Mouse (Mus musculus): ENCODE data around the gene Iqschfp.

Iqschfp gene

DNA sequence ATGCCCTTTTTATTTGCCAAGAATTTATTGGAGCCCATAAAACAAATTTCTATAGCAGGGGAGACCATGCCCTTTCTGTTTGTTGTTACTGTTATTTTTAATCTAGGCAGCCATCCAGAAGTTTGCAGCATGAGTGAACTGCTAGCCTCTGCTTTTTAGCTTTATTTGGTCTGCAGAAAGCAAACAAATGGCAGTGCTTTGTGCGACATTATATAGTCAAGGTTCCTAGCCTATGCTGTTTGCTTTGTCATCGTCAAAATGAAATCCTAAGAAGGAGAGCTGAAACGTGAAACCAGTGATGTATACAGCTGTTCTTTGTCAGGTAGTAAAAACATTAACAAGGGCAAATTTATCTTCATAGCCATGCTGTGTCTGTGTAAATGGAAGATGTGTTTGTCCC, 459.4 kb downstream of the Iqschfp start:
- DNase-seq (ENCODE audit: low spot score), result no peak

- DNase-seq (ENCODE audit: low spot score), result no peak
These were observed 460.9 kb downstream of the Iqschfp start for GRCm38 (mm10) chr3:68352961-68353360.

GRCm38 (mm10) chr3:68353492-68353891, 461.5 kb downstream of the Iqschfp start:
- no peak for DNase-seq (ENCODE audit: low spot score)

DNA sequence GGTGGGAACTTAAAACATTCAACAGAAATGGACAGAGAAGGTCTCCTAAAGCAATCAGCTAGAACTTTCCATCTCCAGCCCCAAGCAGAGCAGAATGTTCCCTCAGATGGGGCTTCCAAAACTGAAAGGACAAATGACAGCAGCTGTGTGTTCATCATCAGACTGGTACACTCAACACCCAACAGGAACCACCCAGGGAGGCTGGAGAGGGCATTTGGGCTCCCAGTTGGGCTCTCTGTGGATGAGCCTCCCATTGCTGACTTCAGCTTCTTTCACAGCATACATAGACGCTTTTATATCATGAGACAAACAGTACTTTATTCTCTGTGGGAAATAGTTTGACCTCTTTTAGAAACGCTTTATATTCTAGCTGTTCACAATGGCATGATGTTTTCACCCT, 464.5 kb downstream of the Iqschfp start:
- DNase-seq (ENCODE audit: low spot score), result no peak

DNA sequence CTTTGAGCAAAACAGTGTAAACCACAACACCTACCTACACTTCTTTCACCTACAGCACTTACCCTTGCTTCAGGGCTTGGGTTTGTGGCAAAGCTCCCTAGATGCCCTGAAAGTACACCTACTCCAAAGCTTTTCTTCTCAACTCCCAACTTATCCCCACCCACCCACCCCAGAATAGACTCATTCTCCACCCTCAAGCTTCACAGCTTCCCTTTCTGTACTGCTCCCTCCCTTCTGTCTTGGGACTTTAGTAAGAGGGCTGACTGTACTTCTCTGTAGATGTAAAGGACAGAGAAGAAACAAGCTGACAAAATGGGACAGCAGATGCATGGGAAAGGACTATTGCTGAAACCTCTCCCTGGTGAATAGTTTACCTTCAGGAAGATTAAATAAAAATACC, 476.0 kb downstream of the Iqschfp start:
- DNase-seq (ENCODE audit: low spot score), result no peak

GRCm38 (mm10) chr3:68372925-68373324, 480.9 kb downstream of the Iqschfp start:
- DNase-seq (ENCODE audit: low spot score), result no peak

GRCm38 (mm10) chr3:68375100-68375508, 483.1 kb downstream of the Iqschfp start:
- DNase-seq (ENCODE audit: low spot score), result no peak

- no peak for DNase-seq (ENCODE audit: low spot score)
These were observed 485.6 kb downstream of the Iqschfp start for GRCm38 (mm10) chr3:68377452-68378198.

DNA sequence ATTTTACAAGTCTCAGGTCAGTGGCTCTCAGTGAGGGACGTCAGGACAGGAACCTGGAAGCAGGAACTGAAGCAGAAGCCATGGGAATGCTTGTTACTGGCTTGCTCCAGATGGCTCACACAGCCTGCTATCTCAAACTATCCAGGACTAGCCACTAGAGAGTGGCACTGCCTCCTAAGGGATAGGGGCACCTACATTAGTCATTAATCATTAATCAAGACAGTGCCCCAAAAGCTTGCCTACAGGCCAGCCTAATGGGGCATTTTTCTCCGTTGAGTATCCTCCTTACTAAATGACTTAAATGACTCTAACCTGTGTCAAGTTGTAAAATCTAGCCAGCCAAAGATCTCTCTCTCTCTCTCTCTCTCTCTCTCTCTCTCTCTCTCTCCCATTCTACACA, 486.8 kb downstream of the Iqschfp start:
- DNase-seq (ENCODE audit: low spot score), result no peak

- no peak for DNase-seq (ENCODE audit: low spot score)
These were observed 487.2 kb downstream of the Iqschfp start for GRCm38 (mm10) chr3:68379242-68379641.

- no peak for DNase-seq (ENCODE audit: low spot score)
These were observed 491.6 kb downstream of the Iqschfp start for GRCm38 (mm10) chr3:68383672-68384071.

- no peak for DNase-seq (ENCODE audit: low spot score)
These were observed 493.5 kb downstream of the Iqschfp start for GRCm38 (mm10) chr3:68385544-68385943.

DNA sequence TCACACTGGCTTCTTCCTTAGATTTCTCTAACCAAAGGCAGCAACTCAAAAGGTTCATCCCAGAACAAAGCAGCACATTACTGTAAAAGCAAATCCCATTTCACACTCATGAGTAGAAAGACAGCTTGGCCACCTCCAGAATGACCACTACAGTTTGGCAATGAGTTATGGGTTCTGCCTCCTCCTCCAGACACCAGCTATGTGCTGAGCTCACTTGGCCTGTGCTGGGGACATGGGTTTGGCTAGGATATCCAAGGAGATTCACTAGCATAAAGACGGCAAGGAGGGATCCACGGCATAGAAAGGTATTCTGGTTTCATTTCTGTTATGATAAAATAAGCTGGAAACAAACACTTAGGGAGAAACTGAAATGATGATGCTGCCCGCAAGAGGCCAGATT, 496.0 kb downstream of the Iqschfp start:
- no peak for DNase-seq (ENCODE audit: low spot score)

DNA sequence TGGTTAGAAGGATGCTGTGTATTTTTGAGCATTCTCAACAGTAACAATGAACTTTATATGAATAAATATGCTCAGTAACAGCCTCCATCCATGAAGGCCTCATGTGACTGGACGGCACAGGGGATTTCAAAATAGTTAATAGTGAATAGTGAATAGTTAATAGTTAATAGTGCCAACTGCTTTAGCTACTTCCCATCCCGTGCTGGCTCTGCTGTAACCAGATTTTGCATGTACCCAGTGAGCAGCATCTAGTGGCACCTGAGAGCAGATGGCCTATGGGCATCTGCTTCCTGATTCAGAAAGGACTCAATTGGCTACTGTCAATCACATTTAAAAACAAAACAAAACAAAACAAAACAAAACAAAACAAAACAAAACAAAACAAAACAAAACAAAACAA, 501.5 kb downstream of the Iqschfp start:
- no peak for DNase-seq (ENCODE audit: low spot score)

- no peak for DNase-seq (ENCODE audit: low spot score)
These were observed 506.7 kb downstream of the Iqschfp start for GRCm38 (mm10) chr3:68398691-68399090.

GRCm38 (mm10) chr3:68400121-68400520, 508.1 kb downstream of the Iqschfp start:
- DNase-seq (ENCODE audit: low spot score), result no peak

DNA sequence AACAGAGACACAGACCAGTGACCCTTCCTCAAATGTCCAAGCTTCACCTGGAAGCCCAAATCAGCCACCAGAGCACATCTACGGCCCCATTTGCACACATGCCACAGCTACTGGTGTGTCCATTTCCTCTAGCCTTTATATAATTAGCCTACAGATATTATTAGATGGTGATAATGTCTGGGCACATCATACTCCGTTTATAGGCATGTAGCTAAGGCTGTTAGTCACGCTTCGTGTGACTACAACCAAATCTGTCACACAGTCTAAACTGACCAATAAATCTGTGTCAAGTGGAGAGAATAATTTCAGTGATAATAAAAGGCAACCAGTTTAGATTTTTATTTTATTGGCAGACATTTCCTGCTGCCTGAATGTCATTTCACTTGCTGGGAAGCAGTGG, 511.3 kb downstream of the Iqschfp start:
- no peak for DNase-seq (ENCODE audit: low spot score)

DNA sequence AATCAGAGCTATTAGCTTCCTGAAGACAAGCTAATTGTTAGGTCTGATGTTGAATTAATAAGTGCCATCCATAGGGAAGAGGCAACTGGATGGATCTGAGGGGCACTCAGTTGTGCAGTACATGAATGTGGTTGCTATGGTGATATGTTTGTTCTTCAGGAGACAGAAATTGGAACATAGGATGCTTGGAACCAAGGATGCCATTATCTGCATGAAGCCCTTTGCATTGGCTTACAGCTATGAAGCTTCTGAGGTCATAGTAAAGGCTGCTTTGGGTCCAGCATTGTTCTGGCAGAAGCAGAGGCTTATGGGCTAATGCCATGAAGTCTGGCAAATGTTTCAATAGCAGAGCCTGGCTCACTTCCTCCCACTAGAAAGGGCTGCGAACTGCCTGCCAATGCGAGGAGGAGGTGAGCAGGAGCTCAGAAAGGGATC, 511.8 kb downstream of the Iqschfp start:
- no peak for DNase-seq (ENCODE audit: low spot score)

DNA sequence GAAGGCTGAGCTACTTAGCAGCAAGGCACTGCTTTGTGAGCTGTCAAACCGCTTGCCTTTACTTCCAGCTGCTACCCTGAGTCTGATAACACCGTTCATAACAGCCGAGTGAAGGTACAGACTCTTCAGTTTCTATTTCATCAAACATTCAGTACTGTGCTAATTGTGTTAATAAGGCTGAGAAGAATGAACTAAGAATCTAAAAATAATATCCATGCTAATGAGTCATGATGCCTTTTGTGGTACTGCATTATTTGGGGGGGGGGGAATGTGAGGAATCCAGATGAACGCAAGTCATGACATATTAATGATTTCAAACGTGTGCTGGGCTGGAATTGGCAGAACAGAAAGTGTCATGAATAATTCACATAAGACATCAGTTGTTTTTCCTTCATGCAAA, 513.7 kb downstream of the Iqschfp start:
- DNase-seq (ENCODE audit: low spot score), result no peak

- no peak for DNase-seq (ENCODE audit: low spot score)
These were observed 520.2 kb downstream of the Iqschfp start for GRCm38 (mm10) chr3:68412262-68412661.

GRCm38 (mm10) chr3:68419792-68420191, 527.8 kb downstream of the Iqschfp start:
- no peak for DNase-seq (ENCODE audit: low spot score)

DNA sequence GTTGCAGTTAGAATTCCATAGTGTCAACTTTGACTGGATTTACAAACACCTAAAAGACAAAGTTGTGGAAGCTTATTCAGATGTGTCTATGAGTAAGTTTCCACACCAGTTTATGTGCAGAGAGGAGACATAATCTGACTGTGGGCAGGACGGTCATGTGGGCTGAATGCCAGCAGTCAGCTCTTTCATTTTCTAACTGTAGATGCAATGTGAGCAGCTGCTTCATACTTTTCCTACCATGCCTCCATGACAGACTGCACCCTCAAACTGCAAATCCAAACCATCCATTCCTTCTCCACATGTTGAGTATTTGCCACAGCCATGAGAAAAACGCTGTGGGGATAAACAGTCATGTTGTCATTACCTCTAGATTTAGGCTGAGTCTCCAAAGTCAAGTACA, 528.9 kb downstream of the Iqschfp start:
- no peak for DNase-seq (ENCODE audit: low spot score)

DNA sequence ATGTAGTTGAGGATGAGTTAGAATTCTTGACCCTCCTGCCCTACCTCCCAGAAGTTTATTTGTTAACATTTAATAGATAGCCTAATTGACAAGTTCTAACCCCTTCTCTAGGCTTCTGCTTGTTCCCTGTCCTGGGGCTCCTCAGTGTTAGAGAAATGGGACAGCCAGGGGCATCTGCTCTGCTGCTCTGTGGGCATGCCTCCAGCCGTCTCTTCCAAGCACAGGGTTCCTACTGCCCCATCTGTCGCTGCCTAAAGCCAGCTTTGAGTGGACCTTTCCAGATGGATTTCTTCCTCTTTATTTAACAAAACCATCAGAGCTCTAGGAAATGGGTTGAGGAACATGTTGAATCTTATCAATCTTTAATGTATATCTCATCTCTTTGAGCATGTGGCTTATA, 529.8 kb downstream of the Iqschfp start:
- no peak for DNase-seq (ENCODE audit: low spot score)

DNA sequence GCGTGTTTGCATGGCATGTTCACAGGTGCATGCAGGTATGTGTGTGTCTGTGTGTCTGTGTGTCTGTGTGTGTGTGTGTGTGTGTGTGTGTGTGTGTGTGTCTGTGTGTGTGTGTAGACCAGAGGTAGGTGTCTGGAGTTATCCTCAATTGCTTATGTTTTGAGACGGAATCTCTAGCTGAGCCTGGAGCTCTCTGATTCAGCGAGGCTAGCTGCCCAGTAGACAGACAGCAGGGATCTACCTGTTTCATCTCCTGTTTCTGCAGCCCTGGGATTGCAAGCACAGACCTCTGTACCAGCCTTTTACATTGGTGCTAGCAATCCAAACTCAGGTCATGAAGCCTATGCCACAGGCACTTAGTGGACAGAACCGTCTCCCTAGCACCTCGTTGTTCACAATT, 536.0 kb downstream of the Iqschfp start:
- no peak for DNase-seq (ENCODE audit: low spot score)
